Mouse (Mus musculus) spleen, adult 18-20 months (tissue): Measurements from ENCODE around the gene Slc18a3.

Experiments
- DNase-seq, 2 experiments: peaks; one replicate each; pipeline ENCODE4 v3.0.0; 2022; ENCODE audit warnings: mixed read lengths in 2 of 2

The Slc18a3 gene

DNA sequence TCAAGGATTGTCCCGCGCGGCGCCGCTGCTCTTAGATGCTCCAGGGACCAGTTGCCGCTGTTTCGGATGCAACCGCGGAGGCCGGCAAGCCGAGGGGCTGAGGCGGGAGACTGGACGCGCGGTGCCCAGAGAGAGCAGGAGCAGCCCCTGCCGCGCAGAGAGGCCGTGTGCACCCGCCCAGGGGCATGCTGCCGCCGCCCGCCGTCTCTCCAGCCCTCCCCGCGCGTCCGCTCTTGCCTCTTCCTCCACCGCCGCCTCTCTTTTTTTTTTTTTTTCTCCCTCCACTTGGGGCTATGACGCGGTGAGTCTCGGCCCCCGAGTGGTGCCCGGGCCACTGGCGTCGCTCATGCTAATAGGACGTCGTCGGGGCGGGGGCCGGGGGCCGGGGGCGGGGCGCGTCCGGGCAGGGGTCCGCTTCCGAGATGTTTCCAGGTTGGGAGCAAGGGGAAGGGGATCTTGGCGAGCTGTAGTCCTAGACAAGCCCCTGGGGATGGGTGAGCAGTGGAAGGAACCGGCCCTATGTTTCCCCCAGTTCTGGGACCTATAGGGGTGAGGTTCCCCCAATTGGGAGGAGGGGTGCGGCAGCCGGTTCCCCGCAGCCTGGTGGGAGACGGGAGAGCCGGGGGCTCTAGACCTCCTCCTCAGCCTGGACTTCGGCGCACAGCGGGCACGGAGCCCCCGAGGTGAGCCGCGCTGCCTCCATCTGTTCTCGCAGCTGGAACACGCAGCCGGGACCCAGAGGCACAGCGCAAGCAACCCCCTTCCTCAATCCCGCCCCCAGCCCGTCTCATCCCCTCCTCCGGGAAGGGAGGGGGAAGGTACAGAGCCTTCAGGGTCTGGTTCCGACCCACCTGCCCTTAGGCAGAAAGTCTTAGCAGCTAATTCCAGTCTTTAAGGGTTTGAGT is at the start of gene Slc18a3:
Gene Slc18a3 (minus strand): TSS at position 250 of the 905 bp plus-strand sequence.
- DNase-seq: no peak

DNA sequence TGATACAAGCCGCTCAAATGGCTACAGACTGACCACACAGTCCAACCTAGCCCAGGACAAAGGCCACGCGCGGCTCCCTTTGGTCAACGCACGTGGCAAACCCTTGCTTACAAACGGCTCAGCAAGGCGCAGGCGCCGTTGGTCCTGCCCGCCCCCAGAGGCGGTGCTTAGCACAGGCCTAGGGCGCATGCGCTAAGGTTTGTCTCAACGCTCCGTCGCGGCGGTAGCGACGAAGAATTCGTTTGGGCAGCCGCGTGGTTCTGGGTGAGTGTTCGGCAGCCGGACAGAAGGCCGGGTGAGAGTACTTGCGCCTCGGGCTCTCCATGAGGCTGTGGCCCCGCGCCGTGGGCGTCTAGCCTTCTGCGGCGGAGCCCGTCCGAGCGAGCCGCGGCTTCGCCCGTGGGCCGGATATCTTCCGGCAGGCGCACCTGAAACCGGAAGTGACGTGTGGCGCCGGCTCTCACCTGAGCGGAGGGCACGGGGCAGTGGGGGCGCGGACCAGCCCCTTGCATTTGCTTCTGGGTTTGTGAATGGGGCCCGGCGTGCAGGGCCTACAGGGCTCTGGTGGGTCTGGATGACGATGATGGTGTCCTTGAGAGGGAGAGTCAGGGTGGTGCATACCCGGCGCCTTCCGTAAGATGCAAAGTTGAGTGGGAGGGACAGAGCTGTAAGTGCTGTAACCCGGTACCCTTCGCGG is 48.8 kb upstream of the Slc18a3 start, which contains the start of gene Ercc6:
Gene Ercc6 (plus strand): TSS at position 186 of the 697 bp plus-strand sequence.
- DNase-seq: peak; percentile 85 to 96

DNA sequence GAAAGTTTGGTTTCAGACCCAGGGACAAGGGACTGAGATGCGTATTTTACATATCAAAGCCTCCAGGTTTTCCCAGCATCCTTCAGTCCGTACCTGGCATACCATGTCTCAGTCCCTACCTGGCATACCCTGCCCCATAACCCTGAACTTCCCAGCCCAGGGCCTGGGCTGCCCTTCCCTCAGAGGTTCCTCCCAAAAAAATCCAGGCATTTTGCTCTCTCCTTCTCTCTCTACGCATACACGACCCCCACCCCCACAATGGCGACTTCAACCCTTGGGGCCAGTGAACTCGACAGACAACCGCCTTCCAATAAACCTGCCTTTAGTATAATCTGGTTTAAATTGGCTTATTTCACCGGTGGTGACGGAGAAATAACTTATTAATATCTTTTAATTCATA is 48.3 kb upstream of the Slc18a3 start:
- DNase-seq: no peak

DNA sequence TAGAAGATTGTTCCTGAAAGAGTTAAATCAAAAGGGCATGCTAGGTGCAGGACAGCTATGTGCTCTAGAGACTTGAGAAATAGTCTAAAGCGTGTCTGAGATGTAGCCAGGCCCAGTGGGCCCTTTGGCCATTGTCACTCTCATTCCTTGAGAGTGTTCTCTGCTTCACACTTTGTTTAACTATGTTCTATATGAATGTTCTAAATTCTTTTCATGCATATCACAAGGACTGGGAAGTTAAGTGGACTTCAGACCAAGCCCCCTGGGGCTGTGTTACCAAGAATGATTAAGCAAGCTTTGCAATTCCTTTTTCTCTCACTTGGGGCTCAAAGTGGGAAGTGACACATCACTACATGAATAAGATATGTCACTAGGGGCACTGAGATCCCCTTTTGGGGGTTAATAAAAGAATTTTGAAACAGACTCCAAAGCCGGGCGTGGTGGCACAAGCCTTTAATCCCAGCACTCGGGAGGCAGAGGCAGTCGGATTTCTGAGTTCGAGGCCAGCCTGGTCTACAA is 44.9 kb upstream of the Slc18a3 start:
- no peak for DNase-seq

DNA sequence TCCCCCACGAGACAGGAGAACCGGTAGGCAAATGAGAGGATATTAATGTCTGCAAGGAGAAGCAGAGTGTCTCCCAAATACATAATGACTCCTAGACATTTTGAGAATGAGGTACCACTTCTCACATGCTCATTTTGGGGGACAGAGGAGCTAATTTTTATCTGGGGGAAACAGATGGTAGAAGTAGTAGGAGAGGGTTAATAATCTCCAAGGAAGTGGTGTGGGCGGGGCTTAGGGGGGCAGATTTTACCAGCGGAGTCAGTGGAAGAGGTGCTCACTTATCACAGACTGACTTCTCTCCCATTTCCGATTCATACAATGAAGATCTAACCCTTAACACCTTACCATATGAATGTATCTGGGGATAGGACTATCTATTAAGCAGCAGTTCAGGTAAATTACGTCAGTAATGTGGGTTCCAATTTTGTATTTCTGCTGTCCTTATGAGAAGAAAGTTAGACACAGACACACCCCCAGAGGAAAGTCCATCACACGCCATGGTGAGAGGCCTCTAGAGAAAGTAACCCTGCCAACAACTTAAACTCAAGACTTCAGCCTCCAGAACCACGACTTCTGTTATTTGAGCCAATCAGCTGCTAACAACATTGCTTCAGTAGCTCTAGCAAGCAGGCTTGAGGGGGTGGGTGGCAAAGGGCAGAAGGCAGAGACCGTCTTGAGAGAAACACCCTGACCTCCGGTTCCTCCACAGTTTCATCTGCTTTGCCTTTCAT is 43.6 kb upstream of the Slc18a3 start:
- no peak for DNase-seq

DNA sequence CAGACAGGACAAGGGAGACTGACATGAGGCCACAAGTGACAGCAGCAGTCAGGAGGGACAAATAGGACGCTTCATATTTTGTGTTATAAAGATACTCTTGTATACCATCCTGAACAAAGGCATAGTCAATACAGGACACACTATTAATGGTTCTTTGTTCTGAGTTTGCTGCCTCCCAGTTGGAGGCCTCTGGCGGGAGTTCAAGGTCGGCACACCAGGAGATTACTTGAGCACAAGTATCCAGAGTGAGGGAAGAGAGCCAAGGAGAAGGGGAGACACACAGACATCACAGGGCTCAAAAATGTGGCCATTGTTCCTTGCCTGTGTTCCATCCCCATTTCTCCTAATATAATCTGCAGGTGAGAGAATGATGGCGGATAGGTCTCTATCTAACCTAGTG is 42.6 kb upstream of the Slc18a3 start:
- DNase-seq: no peak

DNA sequence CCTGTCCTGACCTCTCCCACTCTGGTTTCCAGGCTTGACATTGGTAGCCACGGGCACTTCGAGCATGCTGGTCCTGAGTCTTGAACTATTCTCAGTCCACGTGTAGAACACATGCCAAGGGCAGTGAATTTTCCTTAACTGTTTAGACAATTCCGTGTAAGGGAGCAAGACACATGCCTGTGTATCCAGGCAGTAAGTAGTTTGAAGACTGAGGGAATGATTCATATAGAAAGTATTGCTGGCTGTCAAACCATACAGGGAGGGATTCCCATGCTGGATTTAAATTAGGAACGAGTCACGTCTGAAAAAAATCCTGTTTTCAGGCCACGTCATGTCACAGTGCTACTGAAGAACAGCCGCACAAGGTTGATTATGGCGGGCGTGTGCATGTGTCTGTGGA is 41.7 kb upstream of the Slc18a3 start:
- no peak for DNase-seq

DNA sequence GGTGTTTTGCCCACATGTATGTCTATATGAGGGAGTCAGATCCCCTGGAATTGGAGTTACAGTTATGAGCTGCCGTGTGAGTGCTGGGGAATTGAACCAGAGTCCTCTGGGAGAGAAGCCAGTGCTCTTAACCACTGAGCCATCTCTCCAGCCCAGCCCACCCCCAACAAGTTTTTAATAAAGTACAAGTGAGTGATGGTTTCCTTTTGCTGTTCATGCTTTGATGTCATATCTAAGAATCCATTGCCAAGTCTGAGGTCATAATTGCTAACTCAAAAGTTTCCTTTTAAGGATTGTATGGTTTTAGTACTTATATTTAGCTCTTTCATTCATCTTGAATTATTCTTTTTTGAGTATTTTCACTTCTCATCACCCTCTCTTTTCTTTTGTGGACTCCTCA is 39.2 kb upstream of the Slc18a3 start:
- DNase-seq: no peak

DNA sequence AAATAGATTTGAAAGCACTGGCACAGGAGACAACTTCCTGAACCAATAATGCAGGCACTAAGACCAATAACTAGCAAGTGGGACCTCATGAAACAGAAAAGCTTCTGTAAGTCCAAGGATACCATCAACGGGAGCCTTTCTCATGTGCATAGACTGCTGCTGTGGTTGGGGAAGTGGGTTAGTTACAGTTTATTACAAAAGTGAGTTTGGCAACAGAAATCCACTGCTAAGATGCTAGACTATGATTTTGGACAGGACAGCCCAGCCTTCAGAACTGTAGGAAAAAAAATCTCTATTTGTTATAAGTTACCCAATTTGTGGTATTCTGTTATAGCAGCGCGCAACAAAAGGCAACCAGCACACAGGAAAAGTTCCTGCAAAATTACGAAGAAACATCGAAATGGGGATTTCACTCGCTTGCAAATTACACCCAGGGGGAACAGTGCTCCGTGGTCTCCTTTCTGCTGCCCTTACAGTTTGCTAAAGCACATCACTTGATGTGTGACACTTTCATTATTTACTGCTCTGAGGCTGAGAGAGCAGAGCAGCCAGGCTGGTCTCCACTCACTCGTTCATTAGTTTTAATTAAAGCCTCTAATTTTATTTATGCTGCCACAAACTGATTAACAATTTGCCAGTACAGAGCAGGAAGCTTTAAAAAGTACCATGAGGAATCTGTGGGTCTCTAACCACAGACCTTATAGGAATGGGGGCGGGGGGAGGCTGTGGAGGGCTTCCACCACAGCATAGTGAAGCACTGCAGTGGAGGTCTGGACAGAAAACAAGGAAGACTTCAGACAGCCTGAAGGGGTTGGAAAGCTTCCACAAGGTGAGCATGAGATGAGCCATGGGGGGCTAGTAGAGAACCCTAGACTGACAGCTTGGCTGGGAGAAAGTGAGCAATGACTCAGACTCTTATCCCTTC is 38.4 kb upstream of the Slc18a3 start:
- no peak for DNase-seq

DNA sequence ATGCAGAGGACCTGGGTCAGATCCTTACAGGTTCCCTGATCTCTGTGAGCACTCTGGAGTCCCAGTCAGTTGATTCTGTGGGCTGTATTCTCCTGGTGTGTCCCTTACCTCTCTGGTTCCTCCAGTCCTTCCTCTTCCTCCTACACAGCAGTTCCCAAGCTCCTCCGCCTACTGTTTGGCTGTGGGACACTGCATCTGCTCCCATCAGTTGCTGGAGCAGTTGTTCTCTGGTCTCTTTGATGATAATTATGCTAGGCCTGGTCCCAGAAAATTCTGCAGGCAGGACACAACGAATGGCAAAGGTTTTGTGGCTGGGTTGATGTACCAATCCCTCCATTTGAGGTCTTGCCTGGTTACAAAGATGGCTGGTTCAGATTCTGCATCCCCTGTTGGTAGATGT is 36.7 kb upstream of the Slc18a3 start:
- DNase-seq: no peak

DNA sequence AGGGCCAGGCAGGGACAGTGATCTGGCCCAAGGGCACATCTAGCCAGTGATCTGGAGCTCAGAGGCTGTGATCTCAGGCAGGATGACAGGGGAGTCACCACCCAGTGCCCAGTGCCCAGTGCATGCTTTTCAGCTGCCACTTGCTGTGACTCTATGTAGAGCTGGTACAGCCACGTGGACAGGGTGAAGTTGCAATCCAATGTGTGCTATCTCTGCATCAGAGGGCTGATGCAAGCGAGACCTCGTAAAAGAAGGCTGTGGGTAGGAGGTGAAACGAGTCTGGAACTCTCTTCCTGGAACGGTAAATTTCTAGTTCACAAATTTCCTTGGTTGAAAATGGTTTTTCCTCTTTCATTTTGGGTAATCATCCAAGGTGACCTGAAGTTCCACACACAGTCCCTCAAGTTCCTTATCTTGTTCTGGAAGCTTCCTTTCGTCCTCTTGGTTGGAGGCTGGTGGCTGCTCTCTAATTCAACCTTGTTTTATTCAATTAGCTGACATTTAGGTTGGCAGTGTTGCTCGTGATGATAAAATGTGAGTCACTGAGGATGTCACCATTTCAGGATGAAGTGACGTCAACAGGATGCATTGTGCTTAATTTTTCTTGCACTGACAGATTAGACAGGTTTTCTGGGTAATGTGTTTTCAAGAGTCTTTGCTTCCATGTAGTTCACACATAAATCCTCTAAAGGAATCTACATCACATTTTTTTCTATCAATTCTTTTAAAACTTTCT is 31.6 kb upstream of the Slc18a3 start:
- no peak for DNase-seq

DNA sequence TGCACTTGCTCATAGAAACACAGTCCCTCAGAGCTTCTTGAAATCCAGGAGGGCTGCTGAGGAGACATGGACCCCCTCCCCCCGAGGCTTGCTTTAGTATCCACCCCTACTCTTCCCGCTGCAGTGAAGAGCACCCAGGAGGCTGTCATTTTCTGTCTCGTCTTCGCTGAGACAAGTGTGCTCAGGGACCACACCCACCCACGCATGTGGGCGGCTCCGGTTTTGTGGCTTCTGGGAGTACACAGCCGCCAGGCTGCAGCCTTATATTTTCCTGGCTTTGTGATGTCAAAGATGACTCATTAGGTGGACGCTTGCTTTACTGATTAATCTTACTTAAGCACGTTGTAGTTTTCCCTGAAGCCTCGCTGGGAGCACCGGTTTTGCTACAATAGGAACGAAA is 27.9 kb upstream of the Slc18a3 start:
- DNase-seq: no peak

DNA sequence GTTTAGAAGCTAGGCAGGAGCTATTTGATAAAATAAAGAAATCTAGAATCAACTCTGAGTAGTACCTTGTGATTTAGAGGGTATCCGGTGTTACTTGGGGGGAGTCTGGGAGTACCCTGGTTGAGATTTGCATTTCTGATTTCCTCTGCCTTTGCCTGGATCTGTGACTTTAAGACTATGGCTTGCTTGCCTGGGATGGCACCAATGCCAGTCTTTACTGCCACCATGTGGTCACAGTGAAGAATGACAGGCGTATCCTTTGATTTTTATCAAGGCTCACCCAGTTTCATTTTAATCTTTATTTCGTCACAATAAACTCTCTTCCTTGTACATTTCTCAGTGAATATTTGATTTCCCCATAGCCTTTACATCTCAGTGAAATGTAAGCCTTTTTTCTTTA is 17.4 kb upstream of the Slc18a3 start:
- no peak for DNase-seq

DNA sequence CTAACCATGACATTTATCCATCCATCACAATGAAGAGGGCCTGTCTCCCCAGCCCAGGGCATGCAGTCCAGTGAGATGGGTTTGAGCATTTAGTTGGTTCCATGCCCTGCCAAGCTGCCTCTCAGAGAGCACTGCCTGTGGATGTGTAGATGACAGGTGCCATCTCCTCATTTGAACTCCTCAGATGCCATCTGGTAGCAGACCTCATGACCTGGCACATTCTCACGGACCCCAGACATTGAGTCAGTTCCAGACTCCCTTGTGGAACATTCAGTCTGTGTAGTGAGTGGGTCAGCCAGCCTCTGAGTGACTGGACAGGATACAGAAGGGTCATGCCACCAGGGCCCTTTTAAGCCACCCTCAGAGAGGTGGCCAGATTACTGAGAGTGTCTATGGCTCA is 12.9 kb upstream of the Slc18a3 start:
- no peak for DNase-seq

DNA sequence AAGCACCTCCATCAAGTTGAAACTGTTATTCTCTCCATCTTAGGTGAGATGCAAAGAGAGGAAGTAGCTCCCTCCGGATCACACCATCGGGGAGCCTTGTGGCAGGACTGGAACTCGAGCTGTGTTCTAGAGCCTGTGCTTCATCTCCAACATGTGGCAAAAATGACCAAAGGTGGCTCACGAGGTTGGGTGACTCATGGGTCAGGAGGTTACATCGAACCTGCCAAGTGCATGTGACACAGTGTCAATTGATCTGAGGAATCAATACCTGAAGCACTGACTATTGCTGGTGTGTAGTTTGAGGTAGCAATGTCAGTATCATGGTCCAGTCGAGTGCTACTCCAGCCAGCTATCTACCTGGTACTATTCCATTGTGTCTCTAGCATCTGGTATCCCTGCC is 11.9 kb upstream of the Slc18a3 start:
- DNase-seq: no peak

DNA sequence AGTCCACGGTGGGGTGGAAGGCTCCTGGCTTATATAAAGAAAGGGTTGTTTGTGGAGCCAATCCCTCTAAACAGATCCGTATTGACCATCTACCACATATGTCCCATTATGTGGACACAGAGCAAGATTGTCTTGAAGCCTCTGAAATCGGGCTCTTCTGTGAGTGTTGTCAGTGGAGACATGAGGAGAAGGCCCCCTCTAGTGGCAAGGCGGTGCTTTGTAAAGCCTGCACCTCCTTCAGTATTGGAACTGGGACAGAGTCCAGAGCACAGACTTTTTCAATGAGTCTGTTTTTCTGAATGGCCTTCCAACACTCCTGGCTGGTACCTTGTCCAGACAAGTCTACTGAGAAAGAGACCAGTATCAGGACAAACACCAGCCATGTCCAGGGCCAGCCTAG is 8.3 kb upstream of the Slc18a3 start:
- peak in 1 of 2 experiments; percentile 24 for DNase-seq

DNA sequence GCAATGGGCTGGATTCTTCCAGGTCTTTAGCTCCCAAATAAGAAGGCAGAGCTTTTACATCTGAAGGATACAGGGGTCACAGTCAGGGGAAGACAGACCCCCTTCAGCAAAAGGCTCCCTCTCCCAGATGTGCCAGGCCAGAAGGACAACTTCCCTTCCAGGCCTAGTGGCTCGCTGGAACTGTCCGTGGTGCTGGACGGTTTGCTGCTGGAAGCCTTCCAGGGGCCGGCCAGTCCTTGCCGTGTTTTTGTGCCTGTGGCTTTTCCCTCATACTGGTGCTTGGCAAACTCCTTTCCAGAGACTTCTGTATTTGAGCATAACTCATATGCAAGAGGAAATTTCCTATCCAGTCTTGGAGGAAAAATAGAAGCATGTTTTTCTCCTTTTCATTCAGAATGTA is 3.0 kb upstream of the Slc18a3 start:
- no peak for DNase-seq

DNA sequence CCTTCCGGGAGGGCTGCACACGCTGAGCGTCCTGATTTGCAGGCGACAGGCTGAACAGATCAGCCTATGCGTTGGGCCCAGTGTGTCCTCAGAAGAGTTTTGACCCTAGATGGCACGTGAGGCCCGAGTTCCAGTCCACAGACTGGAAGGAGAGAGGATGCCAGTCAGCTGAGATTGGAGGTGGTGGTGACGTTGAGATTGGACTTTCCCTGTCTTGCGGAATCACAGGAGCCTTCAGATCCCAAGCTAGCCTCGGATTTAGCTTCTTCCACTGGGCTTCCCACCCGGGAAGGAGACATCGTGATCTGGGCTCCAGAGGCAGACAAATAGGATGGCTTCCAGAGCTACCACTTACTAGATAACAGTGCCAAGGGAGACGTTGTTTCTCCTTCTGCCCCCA is 1.2 kb upstream of the Slc18a3 start, which contains the start of gene Chat:
Gene Chat (minus strand): TSS at position 101 of the 400 bp plus-strand sequence.
- no peak for DNase-seq

DNA sequence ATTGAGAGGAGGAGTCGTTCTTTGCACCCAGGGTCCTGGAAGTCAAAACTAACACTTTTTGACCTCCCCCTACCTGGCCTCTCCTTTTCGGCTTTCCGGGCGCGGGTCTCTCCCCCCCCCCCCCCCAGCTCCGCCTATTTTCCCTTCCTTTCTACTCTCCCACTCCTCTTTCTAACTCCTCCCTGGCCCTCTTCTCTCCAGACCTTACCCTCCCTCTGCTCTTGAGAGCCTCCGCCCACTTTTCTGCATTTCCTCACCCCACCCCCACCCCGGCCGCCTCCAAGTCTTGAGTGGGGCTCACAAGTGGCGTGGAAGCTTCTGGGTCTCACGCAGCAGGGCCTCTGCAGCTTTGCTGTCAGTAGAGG is 838 bp upstream of the Slc18a3 start:
- no peak for DNase-seq

DNA sequence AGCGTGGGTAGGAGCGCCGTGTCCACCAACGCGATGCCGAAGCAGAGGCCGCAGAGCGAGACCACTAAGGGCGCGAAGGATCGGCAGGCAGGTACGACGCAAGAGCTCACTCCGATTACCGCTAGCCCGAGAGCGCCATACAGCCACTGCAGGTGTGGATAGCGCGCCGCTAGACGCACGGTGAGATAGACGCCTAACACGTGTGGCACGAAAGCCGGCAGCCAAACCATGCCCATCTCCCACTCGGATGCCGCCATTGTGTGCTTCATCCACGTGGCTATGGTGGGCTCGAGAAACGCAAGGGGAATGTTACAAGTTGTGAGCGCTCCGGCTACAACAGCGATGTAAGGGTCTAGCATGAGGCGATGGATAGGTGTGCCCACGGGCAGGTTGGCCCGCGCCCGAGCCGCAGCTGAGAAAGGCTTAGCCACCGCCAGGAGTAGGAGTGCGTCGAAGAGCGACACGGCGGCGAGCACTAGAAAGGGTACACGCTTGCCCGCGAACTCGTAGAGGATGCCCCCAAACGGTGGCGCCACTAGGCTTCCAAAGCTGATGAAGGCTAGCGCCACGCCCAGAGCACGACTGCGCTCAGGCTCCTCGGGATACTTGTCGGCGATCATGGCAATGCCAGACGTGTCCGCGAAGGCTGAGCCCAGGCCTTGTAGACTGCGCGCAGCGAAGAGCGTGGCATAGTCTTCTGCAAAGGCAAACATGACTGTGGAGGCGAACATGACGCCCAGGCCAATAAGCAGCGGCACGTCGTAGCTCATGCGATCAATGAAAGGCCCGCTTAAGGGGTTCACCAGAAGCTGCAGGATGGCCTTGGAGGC is 1.2 kb downstream of the Slc18a3 start:
- DNase-seq: no peak
